Mouse (Mus musculus): ENCODE results near the gene Zdhhc12. TPM values are rescaled to one million over a fixed set of nuclear protein-coding genes. Genes with fewer than 3 reads are reported as not detected.
A peak's percentile ranks its signal among the peaks of the same experiment; 100 is the strongest.

The Zdhhc12 gene
- polyA plus RNA-seq, 1 experiment = 31.5 TPM

DNA sequence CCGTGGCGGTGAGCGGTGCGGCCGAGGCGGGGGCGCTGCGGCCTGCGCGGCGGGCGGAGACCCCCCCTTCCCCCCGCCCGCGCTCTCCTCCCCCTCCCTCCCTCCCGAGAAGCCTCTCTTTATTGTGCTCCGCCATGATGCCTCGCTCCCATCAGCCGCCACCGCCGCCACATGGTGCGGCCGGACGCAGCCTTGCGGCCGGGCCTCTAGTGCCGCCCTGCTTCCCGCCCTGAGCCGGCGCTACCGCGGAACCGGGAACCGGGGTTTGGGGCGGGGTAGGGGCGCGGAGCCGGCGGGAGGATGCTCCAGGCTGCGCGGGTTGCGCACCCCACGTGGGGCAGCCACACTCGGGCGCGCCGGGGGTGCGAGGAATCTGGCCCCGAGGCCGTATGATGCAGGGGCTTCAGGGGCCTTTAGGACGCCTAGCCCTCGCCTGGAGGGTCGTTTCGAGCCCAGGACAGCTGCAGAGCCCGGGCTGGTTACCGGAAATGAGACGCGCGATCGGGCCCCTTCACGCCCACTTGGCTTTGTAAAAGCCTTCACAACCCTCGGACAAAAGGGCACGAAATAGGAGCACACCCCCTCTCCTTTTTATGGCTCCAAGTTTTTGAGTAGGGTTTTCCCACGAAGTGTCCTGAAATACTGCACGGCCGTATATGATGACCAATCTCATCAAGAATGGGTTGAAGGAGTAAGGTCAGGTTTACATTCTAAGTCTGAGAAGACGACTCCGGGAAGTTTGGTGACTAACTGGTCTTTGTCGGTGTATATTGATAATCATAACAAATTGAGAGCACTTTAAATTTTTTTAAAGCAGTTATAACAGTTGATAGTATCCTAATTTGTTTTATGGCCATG, 26.2 kb downstream of the Zdhhc12 start:
- Histone ChIP-seq H3K36me3 (ENCODE audit: control insufficient read depth, insufficient read depth) (peaks cover 41% of the 10 kb centered on the region), H3ac (ENCODE audit: control insufficient read depth, insufficient read length, low read depth) (peak overlapping the region; percentile 91), H3K27me3 (ENCODE audit: control insufficient read depth, insufficient read depth, insufficient read length) (no peaks in the 10 kb centered on the region), H3K4me3 (ENCODE audit: insufficient read depth, poor library complexity, severe bottlenecking) (peak overlapping the region; percentile 97), H3K79me3 (ENCODE audit: low read depth) (peaks cover 69% of the 10 kb centered on the region), H3K79me2 (ENCODE audit: control insufficient read depth, insufficient read depth) (peaks cover 85% of the 10 kb centered on the region)
- peak; percentile 61 for TF ChIP-seq MAX (IDR thresholded peaks at IDR 0.05)
- TF ChIP-seq FOSL1 (IDR thresholded peaks at IDR 0.05; ENCODE audit: insufficient read depth, low read length, poor library complexity, severe bottlenecking) = no peak

DNA sequence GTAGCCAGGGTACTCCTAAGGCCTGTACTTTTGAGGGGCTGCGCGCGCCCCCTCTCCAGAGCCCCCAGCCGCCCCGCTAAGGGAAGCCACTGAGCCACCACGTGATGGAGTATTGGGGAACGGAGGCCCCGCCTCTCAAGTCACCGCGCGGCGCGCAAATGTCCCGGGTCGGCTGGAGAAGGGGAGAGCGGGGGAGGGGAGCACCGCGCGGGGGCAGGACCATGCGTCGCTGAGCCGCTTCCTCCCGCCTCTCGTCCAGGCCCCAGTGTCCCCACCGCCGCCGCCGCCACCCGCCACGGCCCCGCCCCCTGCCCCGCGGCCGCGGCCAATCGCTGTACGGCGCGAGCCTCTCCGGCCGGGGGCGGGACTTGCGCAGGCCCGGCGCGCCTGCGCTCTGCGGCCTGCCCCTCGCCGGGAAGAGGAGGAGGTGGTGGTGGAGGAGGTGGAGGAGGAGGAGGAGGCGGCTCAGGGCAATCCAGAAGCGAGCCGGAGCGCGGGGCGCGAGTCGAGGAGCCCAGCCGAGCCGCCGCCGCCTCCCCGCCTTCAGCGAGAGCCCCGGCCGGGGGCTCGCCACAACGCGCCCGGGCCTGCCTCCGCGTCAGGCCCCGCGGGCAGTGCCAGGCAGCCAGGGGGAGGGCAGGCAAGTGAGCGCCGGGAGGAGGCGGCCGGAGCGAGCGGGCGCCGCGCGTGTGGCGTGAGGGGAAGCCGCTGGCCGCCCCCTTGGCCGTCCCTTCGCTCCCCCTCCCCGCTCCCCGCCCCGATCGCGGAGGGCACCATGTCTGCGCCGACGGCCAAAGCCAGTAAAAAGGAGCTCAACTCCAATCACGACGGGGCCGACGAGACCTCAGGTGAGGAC, 27.2 kb downstream of the Zdhhc12 start:
- Histone ChIP-seq H3K4me3 (ENCODE audit: insufficient read depth, poor library complexity, severe bottlenecking) (peak overlapping the region; percentile 97), H3K79me3 (ENCODE audit: low read depth) (peaks cover 71% of the 10 kb centered on the region), H3K79me2 (ENCODE audit: control insufficient read depth, insufficient read depth) (peaks cover 89% of the 10 kb centered on the region), H3K36me3 (ENCODE audit: control insufficient read depth, insufficient read depth) (peaks cover 34% of the 10 kb centered on the region), H3K27me3 (ENCODE audit: control insufficient read depth, insufficient read depth, insufficient read length) (no peaks in the 10 kb centered on the region), H3ac (ENCODE audit: control insufficient read depth, insufficient read length, low read depth) (peak overlapping the region; percentile 91)
- TF ChIP-seq MYOD1 (IDR thresholded peaks at IDR 0.05; ENCODE audit: control insufficient read depth, insufficient read length, low read depth) (no peak), CTCF (IDR thresholded peaks at IDR 0.05; ENCODE audit: control insufficient read depth, insufficient read depth, insufficient read length) (no peak), MYOG (IDR thresholded peaks at IDR 0.05; ENCODE audit: control insufficient read depth, extremely low read depth, insufficient read length) (no peak), MAX (IDR thresholded peaks at IDR 0.05) (peak; percentile 82), USF1 (IDR thresholded peaks at IDR 0.05; ENCODE audit: low read depth) (peak; percentile 88)

DNA sequence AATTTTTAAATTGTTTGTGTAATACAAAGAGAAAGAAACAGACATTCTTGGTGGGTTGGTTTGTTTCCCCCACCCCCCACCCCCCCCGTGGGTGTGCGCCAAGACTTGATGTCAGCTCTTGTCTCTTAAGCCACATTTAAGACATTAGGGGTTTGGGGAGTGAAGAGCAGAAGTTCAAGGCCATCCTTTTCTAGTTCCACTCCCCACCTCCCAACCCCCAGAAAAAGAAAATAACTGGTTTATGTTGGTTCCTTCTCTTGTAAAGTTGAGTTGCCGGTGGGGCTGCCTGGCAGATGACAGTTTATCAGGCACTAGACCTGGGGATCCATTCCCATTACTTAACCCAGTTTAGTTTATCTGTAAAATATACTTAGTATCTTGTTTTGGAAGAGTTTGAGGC, 29.1 kb downstream of the Zdhhc12 start:
- Histone ChIP-seq H3ac (ENCODE audit: control insufficient read depth, insufficient read length, low read depth) (no peak overlapping the region), H3K79me3 (ENCODE audit: low read depth) (peaks cover 58% of the 10 kb centered on the region), H3K79me2 (ENCODE audit: control insufficient read depth, insufficient read depth) (peaks cover 74% of the 10 kb centered on the region), H3K27me3 (ENCODE audit: control insufficient read depth, insufficient read depth, insufficient read length) (no peaks in the 10 kb centered on the region), H3K36me3 (ENCODE audit: control insufficient read depth, insufficient read depth) (peaks cover 19% of the 10 kb centered on the region), H3K4me3 (ENCODE audit: insufficient read depth, poor library complexity, severe bottlenecking) (peak overlapping the region; percentile 90)
- TF ChIP-seq USF1 (IDR thresholded peaks at IDR 0.05; ENCODE audit: low read depth) (no peak), MYOD1 (IDR thresholded peaks at IDR 0.05; ENCODE audit: control insufficient read depth, insufficient read length, low read depth) (no peak), MAX (IDR thresholded peaks at IDR 0.05) (no peak), CTCF (IDR thresholded peaks at IDR 0.05; ENCODE audit: control insufficient read depth, insufficient read depth, insufficient read length) (no peak), FOSL1 (IDR thresholded peaks at IDR 0.05; ENCODE audit: insufficient read depth, low read length, poor library complexity, severe bottlenecking) (no peak), MYOG (IDR thresholded peaks at IDR 0.05; ENCODE audit: control insufficient read depth, extremely low read depth, insufficient read length) (no peak), CEBPB (IDR thresholded peaks at IDR 0.05; ENCODE audit: low read depth) (no peak)

DNA sequence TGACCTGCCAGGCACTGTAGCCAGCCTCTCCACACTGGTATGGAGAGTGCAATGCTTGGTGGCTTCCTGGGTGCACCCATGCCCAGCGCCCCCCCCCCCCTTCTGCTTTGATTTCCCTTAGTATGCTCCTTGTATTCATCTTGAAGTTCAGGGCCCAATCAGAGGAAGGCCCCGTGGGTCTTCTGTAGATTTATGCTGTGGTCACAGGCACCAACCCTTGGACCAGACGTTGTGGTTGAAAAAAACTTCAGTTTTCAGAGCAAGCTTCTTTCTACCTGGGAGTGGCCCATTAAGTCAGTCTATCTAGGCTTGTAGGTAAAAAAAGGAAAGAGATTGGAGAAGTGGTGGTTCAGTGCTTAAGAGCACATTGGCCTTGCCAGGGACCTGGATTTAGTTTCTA, 29.7 kb downstream of the Zdhhc12 start:
- Histone ChIP-seq H3ac (ENCODE audit: control insufficient read depth, insufficient read length, low read depth) (peak overlapping the region; percentile 97), H3K4me3 (ENCODE audit: insufficient read depth, poor library complexity, severe bottlenecking) (peak overlapping the region; percentile 90), H3K79me3 (ENCODE audit: low read depth) (peaks cover 53% of the 10 kb centered on the region), H3K27me3 (ENCODE audit: control insufficient read depth, insufficient read depth, insufficient read length) (no peaks in the 10 kb centered on the region), H3K79me2 (ENCODE audit: control insufficient read depth, insufficient read depth) (peaks cover 69% of the 10 kb centered on the region), H3K36me3 (ENCODE audit: control insufficient read depth, insufficient read depth) (peaks cover 14% of the 10 kb centered on the region)
- no peak for TF ChIP-seq MAX (IDR thresholded peaks at IDR 0.05)
- TF ChIP-seq MYOG (IDR thresholded peaks at IDR 0.05; ENCODE audit: control insufficient read depth, extremely low read depth, insufficient read length) = no peak
- TF ChIP-seq FOSL1 (IDR thresholded peaks at IDR 0.05; ENCODE audit: insufficient read depth, low read length, poor library complexity, severe bottlenecking) = no peak
- TF ChIP-seq MYOD1 (IDR thresholded peaks at IDR 0.05; ENCODE audit: control insufficient read depth, insufficient read length, low read depth) = no peak
- no peak for TF ChIP-seq CEBPB (IDR thresholded peaks at IDR 0.05; ENCODE audit: low read depth)
- TF ChIP-seq CTCF (IDR thresholded peaks at IDR 0.05; ENCODE audit: control insufficient read depth, insufficient read depth, insufficient read length) = no peak

DNA sequence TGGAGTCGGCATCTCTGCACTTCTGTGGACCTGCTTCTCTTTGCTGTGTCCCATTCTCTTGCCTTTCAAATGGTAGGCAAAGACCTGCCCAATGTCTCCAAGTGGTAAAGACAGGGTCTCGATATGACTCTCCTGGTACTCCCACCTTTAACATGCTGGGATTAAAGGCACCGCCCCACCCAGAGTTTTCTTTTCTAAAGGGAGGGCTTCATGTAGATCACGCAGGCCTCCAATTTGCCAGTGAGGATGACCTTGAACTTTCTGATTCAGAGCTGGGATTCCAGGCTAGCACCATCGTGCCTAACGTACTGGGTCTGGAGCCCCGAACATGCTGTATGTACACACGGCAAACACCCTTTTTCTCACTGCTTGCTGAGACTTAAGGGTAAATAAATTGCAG, 30.2 kb downstream of the Zdhhc12 start:
- Histone ChIP-seq H3K79me3 (ENCODE audit: low read depth) (peaks cover 48% of the 10 kb centered on the region), H3K79me2 (ENCODE audit: control insufficient read depth, insufficient read depth) (peaks cover 64% of the 10 kb centered on the region), H3K4me3 (ENCODE audit: insufficient read depth, poor library complexity, severe bottlenecking) (peak overlapping the region; percentile 90), H3K36me3 (ENCODE audit: control insufficient read depth, insufficient read depth) (peaks cover 8% of the 10 kb centered on the region), H3ac (ENCODE audit: control insufficient read depth, insufficient read length, low read depth) (peak overlapping the region; percentile 97), H3K27me3 (ENCODE audit: control insufficient read depth, insufficient read depth, insufficient read length) (no peaks in the 10 kb centered on the region)
- no peak for TF ChIP-seq CEBPB (IDR thresholded peaks at IDR 0.05; ENCODE audit: low read depth)
- no peak for TF ChIP-seq MAX (IDR thresholded peaks at IDR 0.05)
- no peak for TF ChIP-seq FOSL1 (IDR thresholded peaks at IDR 0.05; ENCODE audit: insufficient read depth, low read length, poor library complexity, severe bottlenecking)
- no peak for TF ChIP-seq MYOD1 (IDR thresholded peaks at IDR 0.05; ENCODE audit: control insufficient read depth, insufficient read length, low read depth)
- no peak for TF ChIP-seq CTCF (IDR thresholded peaks at IDR 0.05; ENCODE audit: control insufficient read depth, insufficient read depth, insufficient read length)
- no peak for TF ChIP-seq USF1 (IDR thresholded peaks at IDR 0.05; ENCODE audit: low read depth)
- TF ChIP-seq MYOG (IDR thresholded peaks at IDR 0.05; ENCODE audit: control insufficient read depth, extremely low read depth, insufficient read length) = no peak
